Mouse (Mus musculus) kidney, adult 2 months (tissue): ENCODE data around the gene Imp3. TPM values are rescaled to one million over a fixed set of nuclear protein-coding genes. Genes with fewer than 3 reads are reported as not detected.

Source experiments
- DNase-seq: peaks from one replicate; pipeline ENCODE4 v3.0.0; 2021
- H3K27ac ChIP-seq: fragments of 200-500 bp; 2 replicates; pipeline ENCODE4 v1.5.1; 2012; ENCODE audit warnings: low read depth, low read length, control low read depth, inconsistent platforms; ENCODE audit not compliant: insufficient read depth
- H3K27me3 ChIP-seq: fragments of 200-500 bp; replicated peaks from 2 replicates; pipeline ENCODE4 v1.6.1; 2012; ENCODE audit warnings: mild to moderate bottlenecking, moderate library complexity, low read length, inconsistent platforms; ENCODE audit not compliant: control insufficient read depth, insufficient read depth
- H3K36me3 ChIP-seq: fragments of 200-500 bp; 2 replicates; pipeline ENCODE4 v1.6.1; 2012; ENCODE audit warnings: mild to moderate bottlenecking, moderate library complexity, low read length, inconsistent platforms; ENCODE audit not compliant: control insufficient read depth, insufficient read depth
- H3K4me1 ChIP-seq: fragments of 200-500 bp; 2 replicates; pipeline ENCODE4 v1.6.1; 2011; ENCODE audit warnings: low read length; ENCODE audit not compliant: control insufficient read depth, insufficient read depth
- H3K4me3 ChIP-seq: fragments of 200-500 bp; 2 replicates; pipeline ENCODE4 v1.5.1; 2011; ENCODE audit warnings: mild to moderate bottlenecking, low read depth, low read length, control low read depth; ENCODE audit not compliant: insufficient read depth
- CTCF ChIP-seq: fragments of 200-500 bp; conservative IDR thresholded peaks from 2 replicates; pipeline ENCODE4 v1.5.1; 2011; ENCODE audit warnings: low read depth, mild to moderate bottlenecking, control low read depth, low read length, moderate library complexity, mixed read lengths; ENCODE audit not compliant: insufficient read depth, insufficient read length
- POLR2A ChIP-seq: fragments of 200-500 bp; IDR thresholded peaks from one replicate; pipeline ENCODE4 v1.6.1; 2011; ENCODE audit warnings: low read depth, low read length, control low read depth
- WGBS: fragments of 180-500 bp; shearing (Covaris S2); methylation state at CpG from one replicate; pipeline ENCODE4 v1.1.7; 2018; 5-methylcytosine and 5-hydroxymethylcytosine counted together
- polyA plus RNA-seq: library from polyadenylated mRNA; depleted of rRNA; stranded (reverse); fragments of >200 nt; gene quantifications from 2 replicates; pipeline ENCODE4 v1.2.3, GENCODE M21; 2012

Gene Imp3
- polyA plus RNA-seq, 1 experiment, result 151 TPM

GRCm38 (mm10) chr9:56949767-56950166, 12.5 kb downstream of the Imp3 start:
- H3K27ac ChIP-seq, result no peak overlapping the region
- no peaks in the 10 kb centered on the region for H3K27me3 ChIP-seq
- H3K4me3 ChIP-seq, result no peak overlapping the region
- DNase-seq, result no peak
- TF ChIP-seq CTCF (no peak), POLR2A (no peak)
- 0 out of 2 replicates have a peak, but pooled peaks cover 2% of the 10 kb centered on the region for H3K4me1 ChIP-seq
- 11% methylated on average over 13 of the region's 13 CpGs for WGBS
- no peaks in the 10 kb centered on the region for H3K36me3 ChIP-seq

- H3K4me1 ChIP-seq, result 0 out of 2 replicates have a peak, but pooled peaks cover 2% of the 10 kb centered on the region
- DNase-seq, result peak; percentile 99
- H3K27ac ChIP-seq, result peak within 1 kb of the TSS; percentile 89
- H3K4me3 ChIP-seq, result peak within 1 kb of the TSS; percentile 84
- no peaks in the 10 kb centered on the region for H3K27me3 ChIP-seq
- TF ChIP-seq CTCF (no peak), POLR2A (peak; percentile 85)
- under 1% methylated on average over 50 of the region's 50 CpGs for WGBS
- no peaks in the 10 kb centered on the region for H3K36me3 ChIP-seq
Measured at GRCm38 (mm10) chr9:56950414-56951400, 13.4 kb downstream of the Imp3 start, which contains the start of gene Snupn. Gene Snupn, plus strand, starts transcription at chr9:56950878.

- H3K27me3 ChIP-seq, result no peaks in the 10 kb centered on the region
- no peaks in the 10 kb centered on the region for H3K36me3 ChIP-seq
- H3K27ac ChIP-seq, result no peak overlapping the region
- TF ChIP-seq CTCF (0 out of 2 replicates have a peak, but pooled peaks have one; percentile 14), POLR2A (no peak)
- 94% methylated on average over 1 of the region's 1 CpGs for WGBS
- H3K4me3 ChIP-seq, result no peak overlapping the region
- peak; percentile 14 for DNase-seq
- 0 out of 2 replicates have a peak, but pooled peaks cover 2% of the 10 kb centered on the region for H3K4me1 ChIP-seq
Measured at GRCm38 (mm10) chr9:56953562-56953961, 16.3 kb downstream of the Imp3 start.

GRCm38 (mm10) chr9:56956966-56957675, 19.8 kb downstream of the Imp3 start:
- TF ChIP-seq CTCF (no peak), POLR2A (no peak)
- 53% methylated on average over 7 of the region's 7 CpGs for WGBS
- no peaks in the 10 kb centered on the region for H3K4me1 ChIP-seq
- H3K4me3 ChIP-seq, result no peak overlapping the region
- no peaks in the 10 kb centered on the region for H3K36me3 ChIP-seq
- H3K27me3 ChIP-seq, result no peaks in the 10 kb centered on the region
- no peak for DNase-seq
- no peak overlapping the region for H3K27ac ChIP-seq

- Histone ChIP-seq H3K4me1 (no peaks in the 10 kb centered on the region), H3K27ac (no peak overlapping the region), H3K4me3 (no peak overlapping the region), H3K36me3 (peaks cover 3% of the 10 kb centered on the region; the same call in 1 of the 2 replicates), H3K27me3 (no peaks in the 10 kb centered on the region)
- no peak for DNase-seq
- TF ChIP-seq POLR2A, result no peak
- no peak for TF ChIP-seq CTCF
- WGBS, result 94% methylated on average over 2 of the region's 2 CpGs
Measured at GRCm38 (mm10) chr9:56958689-56959088, 21.4 kb downstream of the Imp3 start.

- peaks cover 5% of the 10 kb centered on the region for H3K36me3 ChIP-seq
- no peaks in the 10 kb centered on the region for H3K27me3 ChIP-seq
- DNase-seq, result no peak
- H3K4me1 ChIP-seq, result no peaks in the 10 kb centered on the region
- WGBS, result 98% methylated on average over 3 of the region's 3 CpGs
- no peak overlapping the region for H3K27ac ChIP-seq
- TF ChIP-seq POLR2A (no peak), CTCF (peak; percentile 16; the same call in 1 of the 2 replicates)
- H3K4me3 ChIP-seq, result no peak overlapping the region
Measured at GRCm38 (mm10) chr9:56961591-56961990, 24.3 kb downstream of the Imp3 start.

- H3K4me3 ChIP-seq, result no peak overlapping the region
- no peaks in the 10 kb centered on the region; the same call in none of the 2 replicates for H3K36me3 ChIP-seq
- no peak for DNase-seq
- WGBS, result 79% methylated on average over 2 of the region's 2 CpGs
- H3K27ac ChIP-seq, result no peak overlapping the region
- no peak for TF ChIP-seq POLR2A
- no peak for TF ChIP-seq CTCF
- H3K4me1 ChIP-seq, result no peaks in the 10 kb centered on the region
- H3K27me3 ChIP-seq, result no peaks in the 10 kb centered on the region
Measured at GRCm38 (mm10) chr9:56970158-56970557, 32.9 kb downstream of the Imp3 start.
